Mouse (Mus musculus): ENCODE data around the gene Shc2. TPM values are rescaled to one million over a fixed set of nuclear protein-coding genes. Genes with fewer than 3 reads are reported as not detected.

Gene Shc2
- polyA plus RNA-seq, 1 experiment from 2014 or later, result 12.2 TPM

DNA sequence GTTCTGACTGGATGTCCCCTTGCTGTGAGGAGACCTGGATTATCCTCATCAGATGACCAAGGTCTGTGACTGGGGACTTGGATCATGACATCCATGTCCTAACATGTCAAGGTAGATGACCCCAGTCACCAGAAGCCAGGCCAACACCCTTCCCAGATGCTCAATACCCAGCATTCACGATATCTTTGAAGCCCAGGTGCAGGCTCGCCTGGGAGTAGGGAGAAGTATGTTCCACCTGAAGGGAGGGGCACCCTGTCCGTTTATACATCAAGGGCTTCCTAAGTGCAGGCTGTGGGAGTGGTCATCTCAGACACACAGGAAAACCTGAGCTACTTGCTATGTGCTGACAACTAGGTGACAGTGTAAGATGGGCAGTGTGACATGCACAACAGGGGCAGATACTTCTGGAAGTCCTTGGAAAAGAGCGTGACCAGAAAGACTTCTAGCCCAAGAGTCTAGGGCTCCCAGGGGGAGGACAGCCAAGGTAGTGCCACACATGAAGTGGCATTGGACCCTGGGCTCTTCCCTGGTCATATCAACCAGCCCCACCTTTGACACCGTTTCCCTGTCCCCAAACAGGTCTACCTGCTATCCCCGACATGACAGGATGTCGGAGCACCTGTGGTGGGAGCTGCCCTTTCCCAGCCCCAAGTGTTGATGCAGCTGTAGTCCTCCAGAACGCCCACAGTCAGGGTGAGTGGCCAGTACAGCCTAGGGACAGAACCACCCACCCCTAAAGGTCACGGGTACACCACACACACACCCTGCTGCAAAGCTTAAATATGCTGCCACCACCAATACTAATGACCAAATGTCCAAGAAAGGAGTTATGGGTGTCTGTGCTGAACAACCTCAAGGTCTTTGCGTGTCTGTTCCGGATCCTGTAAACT lies 43.1 kb upstream of the Shc2 start:
- Histone ChIP-seq H3K4me3 (replicated peaks) (peak overlapping the region; percentile 87), H3K27me3 (no peaks in the 10 kb centered on the region), H3K4me1 (peaks cover 34% of the 10 kb centered on the region), H3K9ac (peak overlapping the region; percentile 37), H3K9me3 (replicated peaks) (no peaks in the 10 kb centered on the region), H3K36me3 (peaks cover 24% of the 10 kb centered on the region), H3K4me2 (peak overlapping the region; percentile 89), H3K27ac (peak overlapping the region; percentile 89)
- ATAC-seq (replicated peaks; ENCODE audit: low FRiP score), result peak; percentile 9
- 27% methylated on average over 11 of the region's 11 CpGs for WGBS

GRCm38 (mm10) chr10:79675346-79676035 lies 37.8 kb upstream of the Shc2 start:
- ATAC-seq (replicated peaks; ENCODE audit: low FRiP score), result no peak

DNA sequence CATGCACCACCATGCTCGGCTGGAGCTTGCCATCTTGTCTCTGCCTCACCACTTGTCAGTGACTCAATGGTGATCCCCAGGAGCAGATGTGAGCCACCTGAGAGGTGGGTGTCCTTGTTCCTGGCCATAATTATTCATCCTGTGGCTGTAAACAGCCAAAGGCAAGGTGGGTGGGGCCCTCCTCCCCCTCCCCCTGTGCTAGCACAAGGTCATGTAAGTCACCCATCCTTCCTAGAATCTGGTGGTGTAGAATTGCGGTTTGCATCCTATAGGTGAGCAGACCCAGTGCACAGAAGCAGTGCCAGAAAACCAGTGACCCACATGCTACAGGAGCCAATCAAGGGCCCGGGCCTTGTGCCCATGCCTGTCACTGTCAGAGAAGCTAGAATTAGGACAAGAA lies 35.3 kb upstream of the Shc2 start:
- Histone ChIP-seq H3K27me3 (no peaks in the 10 kb centered on the region), H3K9ac (no peak overlapping the region), H3K27ac (no peak overlapping the region), H3K4me1 (peaks cover 40% of the 10 kb centered on the region), H3K4me3 (replicated peaks) (no peak overlapping the region), H3K9me3 (replicated peaks) (no peaks in the 10 kb centered on the region), H3K4me2 (no peak overlapping the region), H3K36me3 (peaks cover 24% of the 10 kb centered on the region)
- no peak for ATAC-seq (replicated peaks; ENCODE audit: low FRiP score)
- WGBS, result 91% methylated on average over 3 of the region's 3 CpGs

More at GRCm38 (mm10) chr10:79675346-79676035, 37.8 kb upstream of the Shc2 start:
- H3K4me1 ChIP-seq, result peaks cover 34% of the 10 kb centered on the region
- H3K36me3 ChIP-seq, result peaks cover 24% of the 10 kb centered on the region
- H3K9ac ChIP-seq, result no peak overlapping the region
- no peak overlapping the region for H3K27ac ChIP-seq
- 75% methylated on average over 44 of the region's 44 CpGs for WGBS
- H3K4me3 ChIP-seq (replicated peaks), result no peak overlapping the region
- H3K9me3 ChIP-seq (replicated peaks), result no peaks in the 10 kb centered on the region
- no peak overlapping the region for H3K4me2 ChIP-seq
- H3K27me3 ChIP-seq, result no peaks in the 10 kb centered on the region

DNA sequence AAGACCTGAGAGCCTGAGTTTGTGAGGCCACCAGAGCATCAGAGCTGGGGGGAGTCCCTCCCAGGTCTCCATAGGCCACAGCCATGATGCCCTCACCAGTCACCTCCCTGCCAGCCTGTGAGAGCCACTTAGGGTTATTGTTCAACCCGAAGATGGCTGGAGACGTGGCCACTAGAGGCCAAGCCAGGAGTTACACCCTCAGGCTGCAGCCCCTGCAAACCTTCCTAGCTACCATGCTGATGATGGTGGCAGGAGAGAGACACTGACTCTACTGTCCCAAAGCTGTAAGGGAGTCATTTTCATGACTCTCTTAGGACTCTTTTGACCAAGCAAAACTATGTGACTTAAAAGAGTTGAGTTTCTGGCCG lies 34.4 kb upstream of the Shc2 start:
- H3K4me2 ChIP-seq, result peak overlapping the region; percentile 79
- peaks cover 40% of the 10 kb centered on the region for H3K4me1 ChIP-seq
- peak overlapping the region; percentile 97 for H3K27ac ChIP-seq
- no peak overlapping the region for H3K4me3 ChIP-seq (replicated peaks)
- H3K9ac ChIP-seq, result no peak overlapping the region
- H3K27me3 ChIP-seq, result no peaks in the 10 kb centered on the region
- WGBS, result 46% methylated on average over 3 of the region's 3 CpGs
- H3K9me3 ChIP-seq (replicated peaks), result no peaks in the 10 kb centered on the region
- peak; percentile 4; the same call in 1 of the 2 replicates for ATAC-seq (replicated peaks; ENCODE audit: low FRiP score)
- peaks cover 24% of the 10 kb centered on the region for H3K36me3 ChIP-seq

GRCm38 (mm10) chr10:79671396-79672087 lies 33.8 kb upstream of the Shc2 start:
- Histone ChIP-seq H3K4me1 (peaks cover 37% of the 10 kb centered on the region), H3K27me3 (no peaks in the 10 kb centered on the region), H3K27ac (peak overlapping the region; percentile 97), H3K9ac (peak overlapping the region; percentile 86; the same call in 1 of the 2 replicates), H3K4me2 (peak overlapping the region; percentile 79), H3K9me3 (replicated peaks) (no peaks in the 10 kb centered on the region), H3K36me3 (peaks cover 24% of the 10 kb centered on the region), H3K4me3 (replicated peaks) (peak overlapping the region; percentile 99)
- ATAC-seq (replicated peaks; ENCODE audit: low FRiP score), result peak; percentile 7
- WGBS, result 23% methylated on average over 6 of the region's 6 CpGs

GRCm38 (mm10) chr10:79670071-79670888 lies 32.6 kb upstream of the Shc2 start:
- Histone ChIP-seq H3K9ac (peak overlapping the region; percentile 86), H3K4me1 (peaks cover 27% of the 10 kb centered on the region), H3K4me2 (peak overlapping the region; percentile 79), H3K36me3 (peaks cover 15% of the 10 kb centered on the region), H3K27me3 (no peaks in the 10 kb centered on the region), H3K9me3 (replicated peaks) (no peaks in the 10 kb centered on the region), H3K4me3 (replicated peaks) (peak overlapping the region; percentile 99), H3K27ac (peak overlapping the region; percentile 97)
- 23% methylated on average over 15 of the region's 15 CpGs for WGBS
- ATAC-seq (replicated peaks; ENCODE audit: low FRiP score), result peak; percentile 10; the same call in 1 of the 2 replicates

GRCm38 (mm10) chr10:79669576-79670057 lies 31.9 kb upstream of the Shc2 start:
- ATAC-seq (replicated peaks; ENCODE audit: low FRiP score), result peak; percentile 47
- peak overlapping the region; percentile 79 for H3K4me2 ChIP-seq
- H3K9ac ChIP-seq, result peak overlapping the region; percentile 86
- H3K27me3 ChIP-seq, result no peaks in the 10 kb centered on the region
- H3K4me1 ChIP-seq, result peaks cover 30% of the 10 kb centered on the region
- peak overlapping the region; percentile 97 for H3K27ac ChIP-seq
- under 1% methylated on average over 47 of the region's 47 CpGs for WGBS
- peaks cover 13% of the 10 kb centered on the region for H3K36me3 ChIP-seq
- peak overlapping the region; percentile 99 for H3K4me3 ChIP-seq (replicated peaks)
- no peaks in the 10 kb centered on the region for H3K9me3 ChIP-seq (replicated peaks)

DNA sequence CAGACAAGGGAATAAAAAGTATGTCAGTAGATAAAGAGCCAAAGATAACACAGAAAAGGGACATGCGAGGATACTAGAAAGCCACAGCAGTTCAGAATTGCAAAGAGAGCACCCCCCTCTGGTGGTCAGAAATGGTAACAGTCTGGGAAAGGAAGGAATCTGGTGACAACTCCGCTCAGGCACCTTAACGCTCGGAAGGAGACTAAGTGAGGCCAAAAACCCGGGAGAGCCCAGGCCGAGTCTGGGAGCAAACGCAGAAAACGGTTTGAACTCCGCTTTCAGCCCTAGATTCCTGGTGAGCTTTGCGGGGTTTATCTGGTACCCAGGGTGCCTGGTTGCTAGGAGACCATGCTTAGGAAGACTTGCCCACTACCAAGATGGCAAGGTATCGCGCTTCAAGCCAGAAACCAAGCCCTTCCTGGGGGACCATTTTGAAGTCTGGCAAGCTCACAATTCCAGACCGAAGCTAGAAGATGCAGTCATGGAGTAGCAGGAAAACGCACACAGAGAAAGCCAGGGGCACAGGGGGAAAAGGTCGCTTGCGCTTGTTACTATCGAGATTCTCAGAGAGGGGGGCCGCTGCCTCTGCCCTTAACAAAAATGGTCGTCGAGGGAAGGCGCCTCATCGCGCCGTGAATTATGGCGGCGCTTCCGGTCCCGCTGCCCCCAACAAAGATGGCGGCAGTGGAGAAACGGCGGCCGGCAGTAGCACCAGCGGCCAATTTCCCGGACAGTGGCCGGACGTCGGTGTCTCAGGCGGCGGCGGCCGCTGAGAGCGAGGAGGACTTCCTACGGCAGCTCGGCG lies 31.3 kb upstream of the Shc2 start, which contains the start of gene Tpgs1:
Gene Tpgs1, plus strand, starts transcription at position 599 of the 805 bp plus-strand sequence.
- H3K9ac ChIP-seq, result peak within 1 kb of the TSS; percentile 86
- peak within 1 kb of the TSS; percentile 99 for H3K4me3 ChIP-seq (replicated peaks)
- ATAC-seq (replicated peaks; ENCODE audit: low FRiP score), result peak; percentile 63
- H3K9me3 ChIP-seq (replicated peaks), result no peaks in the 10 kb centered on the region
- WGBS, result under 1% methylated on average over 45 of the region's 45 CpGs
- no peaks in the 10 kb centered on the region for H3K27me3 ChIP-seq
- H3K4me1 ChIP-seq, result peaks cover 36% of the 10 kb centered on the region
- peak within 1 kb of the TSS; percentile 97 for H3K27ac ChIP-seq
- peak within 1 kb of the TSS; percentile 79 for H3K4me2 ChIP-seq
- peaks cover 10% of the 10 kb centered on the region for H3K36me3 ChIP-seq

DNA sequence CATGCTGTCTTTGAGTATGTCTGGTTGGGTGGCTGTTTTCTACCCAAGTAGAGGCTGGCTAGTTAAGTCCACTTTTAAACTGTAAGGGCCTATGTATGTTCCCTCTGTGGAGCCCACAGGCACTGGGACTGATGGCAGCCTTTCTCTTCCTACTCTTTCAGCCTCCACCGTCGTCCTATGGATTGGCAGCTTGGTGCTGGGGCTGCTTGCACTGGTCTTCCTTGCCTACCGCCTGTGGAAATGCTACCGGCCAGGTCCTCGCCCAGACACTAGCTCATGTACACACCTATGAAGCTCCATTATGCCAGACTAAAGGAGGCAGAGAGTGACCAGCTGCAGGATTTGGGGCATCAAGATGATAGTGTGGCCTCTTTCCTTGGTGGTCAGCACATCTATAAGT lies 30.4 kb upstream of the Shc2 start:
- WGBS, result 86% methylated on average over 5 of the region's 5 CpGs
- peaks cover 42% of the 10 kb centered on the region for H3K4me1 ChIP-seq
- ATAC-seq (replicated peaks; ENCODE audit: low FRiP score), result no peak

DNA sequence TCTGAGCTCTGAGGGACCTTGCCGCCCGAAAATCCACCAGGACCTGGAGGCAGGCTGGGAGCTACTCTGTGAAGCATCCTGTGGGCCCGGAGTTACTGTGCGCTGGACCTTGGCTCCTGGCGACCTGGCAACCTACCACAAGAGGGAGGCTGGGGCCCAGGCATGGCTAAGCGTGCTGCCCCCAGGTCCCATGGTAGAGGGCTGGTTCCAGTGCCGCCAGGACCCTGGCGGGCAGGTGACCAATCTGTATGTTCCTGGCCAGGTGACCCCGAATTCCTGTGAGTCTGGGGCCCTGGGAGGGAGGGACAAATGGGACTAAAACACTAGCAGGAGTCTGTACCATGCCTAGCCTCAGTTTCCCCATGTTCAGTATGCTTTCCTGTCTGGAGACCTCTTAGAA lies 28.8 kb upstream of the Shc2 start:
- Histone ChIP-seq H3K4me2 (no peak overlapping the region), H3K9me3 (replicated peaks) (no peaks in the 10 kb centered on the region), H3K36me3 (no peaks in the 10 kb centered on the region), H3K4me1 (peaks cover 34% of the 10 kb centered on the region), H3K27me3 (no peaks in the 10 kb centered on the region), H3K9ac (no peak overlapping the region), H3K4me3 (replicated peaks) (no peak overlapping the region), H3K27ac (no peak overlapping the region)
- WGBS, result 65% methylated on average over 9 of the region's 9 CpGs
- ATAC-seq (replicated peaks; ENCODE audit: low FRiP score), result no peak

More for the DNA sequence above, 30.4 kb upstream of the Shc2 start:
- Histone ChIP-seq H3K4me2 (no peak overlapping the region), H3K9ac (no peak overlapping the region), H3K27me3 (no peaks in the 10 kb centered on the region), H3K36me3 (peaks cover 2% of the 10 kb centered on the region; the same call in 1 of the 2 replicates), H3K4me3 (replicated peaks) (no peak overlapping the region), H3K27ac (no peak overlapping the region), H3K9me3 (replicated peaks) (no peaks in the 10 kb centered on the region)

Measured in kidney, embryonic 15.5 days (tissue).